Mouse (Mus musculus) A20 (cell line): ENCODE results near the gene Gnb1.

ENCODE experiments used
- DNase-seq: peaks from one replicate; pipeline ENCODE4 v3.0.0-alpha.2; 2011; ENCODE audit warnings: low read depth, low spot score

Gnb1 gene

GRCm38 (mm10) chr4:155482733-155483540 is 8.2 kb upstream of the Gnb1 start:
- DNase-seq = peak; percentile 58

- DNase-seq = no peak
Observed at GRCm38 (mm10) chr4:155485521-155485920, 5.6 kb upstream of the Gnb1 start.

- no peak for DNase-seq
Observed at GRCm38 (mm10) chr4:155487746-155488145, 3.4 kb upstream of the Gnb1 start.

- DNase-seq = no peak
Observed at GRCm38 (mm10) chr4:155488232-155489025, 2.7 kb upstream of the Gnb1 start.

- no peak for DNase-seq
Observed at GRCm38 (mm10) chr4:155489101-155489970, 1.8 kb upstream of the Gnb1 start.

GRCm38 (mm10) chr4:155490456-155490855 is 705 bp upstream of the Gnb1 start:
- DNase-seq = peak; percentile 47

GRCm38 (mm10) chr4:155491529-155492130 is 469 bp downstream of the Gnb1 start:
- peak; percentile 49 for DNase-seq

GRCm38 (mm10) chr4:155492131-155492633 is 1.0 kb downstream of the Gnb1 start:
- peak; percentile 71 for DNase-seq

GRCm38 (mm10) chr4:155494891-155495290 is 3.7 kb downstream of the Gnb1 start:
- DNase-seq = no peak

- DNase-seq = no peak
Observed at GRCm38 (mm10) chr4:155497963-155498362, 6.8 kb downstream of the Gnb1 start.

GRCm38 (mm10) chr4:155501126-155501525 is 10.0 kb downstream of the Gnb1 start:
- DNase-seq = no peak

- peak; percentile 68 for DNase-seq
Observed at GRCm38 (mm10) chr4:155505067-155505466, 13.9 kb downstream of the Gnb1 start.

GRCm38 (mm10) chr4:155505671-155506295 is 14.6 kb downstream of the Gnb1 start:
- DNase-seq = no peak

GRCm38 (mm10) chr4:155508614-155509013 is 17.5 kb downstream of the Gnb1 start:
- DNase-seq = peak; percentile 36

- no peak for DNase-seq
Observed at GRCm38 (mm10) chr4:155510981-155511380, 19.8 kb downstream of the Gnb1 start.

- DNase-seq = no peak
Observed at GRCm38 (mm10) chr4:155514810-155515209, 23.6 kb downstream of the Gnb1 start.

GRCm38 (mm10) chr4:155517948-155518517 is 26.9 kb downstream of the Gnb1 start:
- no peak for DNase-seq

GRCm38 (mm10) chr4:155522327-155522726 is 31.2 kb downstream of the Gnb1 start:
- DNase-seq = no peak

- no peak for DNase-seq
Observed at GRCm38 (mm10) chr4:155525751-155526150, 34.6 kb downstream of the Gnb1 start.

GRCm38 (mm10) chr4:155529294-155529693 is 38.1 kb downstream of the Gnb1 start:
- no peak for DNase-seq
